Mouse (Mus musculus) E14TG2a.4 (cell line): ENCODE measurements around the gene Serpinb7.
A peak's percentile ranks its signal among the peaks of the same experiment; 100 is the strongest.

Source experiments
- CTCF ChIP-seq: conservative IDR thresholded peaks from 2 replicates; pipeline ENCODE4 v1.5.1; 2014; ENCODE audit warnings: low read length
- NANOG ChIP-seq: IDR thresholded peaks from 2 replicates; pipeline ENCODE4 v1.6.1; 2014; ENCODE audit warnings: borderline replicate concordance, low read length, mixed read lengths

- TF ChIP-seq CTCF (peak; percentile 88), NANOG (no peak)
These were observed 82.0 kb downstream of the Serpinb7 start for GRCm38 (mm10) chr1:107481452-107481851.
